Mouse (Mus musculus) CH12.LX (cell line): Measurements from ENCODE around the gene Mef2d. TPM values are rescaled to one million over a fixed set of nuclear protein-coding genes. Genes with fewer than 3 reads are reported as not detected.

Experiments
- DNase-seq: peaks from one replicate; pipeline ENCODE4 v3.0.0-alpha.2; 2013; ENCODE audit errors: extremely low read depth
- H3K27ac ChIP-seq: 2 replicates; pipeline ENCODE4 v1.5.1; 2012; ENCODE audit warnings: low read depth, mild to moderate bottlenecking, control low read depth, moderate library complexity; ENCODE audit not compliant: insufficient read depth
- H3K27me3 ChIP-seq: replicated peaks from 2 replicates; pipeline ENCODE3; 2012; ENCODE audit warnings: inconsistent platforms
- H3K36me3 ChIP-seq, 2 experiments: replicated peaks in 1 of 2; 2 replicates each; pipeline versions ENCODE3 to v1.6.1; 2012; ENCODE audit warnings: inconsistent platforms in 1 of 2, low read length in 1 of 2, mild to moderate bottlenecking in 1 of 2, mixed read lengths in 1 of 2, moderate library complexity in 1 of 2; ENCODE audit not compliant: control insufficient read depth in 1 of 2, insufficient read depth in 1 of 2
- H3K4me1 ChIP-seq, 2 experiments: 2 replicates each; pipeline ENCODE4 v1.6.1; 2012; ENCODE audit warnings: inconsistent platforms in 1 of 2, moderate library complexity in 1 of 2; ENCODE audit not compliant: insufficient read depth in 2 of 2, control insufficient read depth in 1 of 2
- H3K4me2 ChIP-seq: 2 replicates; pipeline ENCODE4 v1.6.1; 2012; ENCODE audit warnings: low read depth, mild to moderate bottlenecking, control low read depth; ENCODE audit not compliant: poor library complexity, insufficient read depth, severe bottlenecking
- H3K4me3 ChIP-seq, 3 experiments: fragments of 150-350 bp in 1 of 3; sonication (generic) in 1 of 3; replicated peaks in 1 of 3; 2 replicates each; pipeline versions ENCODE3 to v1.5.1; 2011 to 2012; ENCODE audit warnings: low read depth in 2 of 3, low read length in 2 of 3, mild to moderate bottlenecking in 2 of 3, moderate library complexity in 2 of 3, control low read depth in 1 of 3, improper control_type of control experiment in 1 of 3, inconsistent platforms in 1 of 3, mixed read lengths in 1 of 3; ENCODE audit not compliant: poor library complexity in 1 of 3
- H3K79me2 ChIP-seq: replicated peaks from 2 replicates; pipeline ENCODE4 v1.6.1; 2012; ENCODE audit warnings: mild to moderate bottlenecking, moderate library complexity; ENCODE audit not compliant: control insufficient read depth, poor library complexity, insufficient read depth, severe bottlenecking; ENCODE audit errors: extremely low read depth
- H3K9ac ChIP-seq: 2 replicates; pipeline ENCODE4 v1.6.1; 2012; ENCODE audit warnings: low read depth, mild to moderate bottlenecking, control low read depth, moderate library complexity; ENCODE audit not compliant: insufficient read depth
- H3K9me3 ChIP-seq: replicated peaks from 2 replicates; pipeline ENCODE3; 2012; ENCODE audit warnings: low read length, inconsistent platforms, mixed read lengths
- CHD2 ChIP-seq: IDR thresholded peaks from 2 replicates; pipeline ENCODE4 v1.6.1; 2011; ENCODE audit warnings: low read length, improper control_type of control experiment
- E2F4 ChIP-seq: IDR thresholded peaks from 2 replicates; pipeline ENCODE4 v1.6.1; 2011; ENCODE audit warnings: low read depth, low read length, improper control_type of control experiment; ENCODE audit not compliant: insufficient replicate concordance
- ELF1 ChIP-seq: IDR thresholded peaks from 2 replicates; pipeline ENCODE4 v1.6.1; 2014; ENCODE audit warnings: low read depth, mild to moderate bottlenecking, inconsistent platforms, low read length, improper control_type of control experiment
- GABPA ChIP-seq: IDR thresholded peaks from 2 replicates; pipeline ENCODE4 v1.6.1; 2012; ENCODE audit warnings: low read depth, low read length, improper control_type of control experiment, inconsistent platforms; ENCODE audit not compliant: insufficient replicate concordance
- HCFC1 ChIP-seq: IDR thresholded peaks from 2 replicates; pipeline ENCODE4 v1.6.1; 2012; ENCODE audit warnings: low read depth, mild to moderate bottlenecking, inconsistent platforms, low read length, improper control_type of control experiment
- JUN ChIP-seq: IDR thresholded peaks from 2 replicates; pipeline ENCODE4 v1.6.1; 2011; ENCODE audit warnings: low read depth, mild to moderate bottlenecking, low read length, improper control_type of control experiment, moderate library complexity; ENCODE audit not compliant: insufficient read depth
- JUND ChIP-seq: conservative IDR thresholded peaks from 2 replicates; pipeline ENCODE4 v1.6.1; 2011; ENCODE audit warnings: low read depth, low read length, improper control_type of control experiment
- MAFK ChIP-seq: IDR thresholded peaks from 2 replicates; pipeline ENCODE4 v1.6.1; 2011; ENCODE audit warnings: low read length, improper control_type of control experiment; ENCODE audit not compliant: insufficient replicate concordance
- MAZ ChIP-seq: IDR thresholded peaks from 2 replicates; pipeline ENCODE4 v1.6.1; 2012; ENCODE audit warnings: low read depth, mild to moderate bottlenecking, inconsistent platforms, low read length, improper control_type of control experiment, moderate library complexity
- MXI1 ChIP-seq: IDR thresholded peaks from 2 replicates; pipeline ENCODE4 v1.6.1; 2011; ENCODE audit warnings: mild to moderate bottlenecking, low read depth, low read length, improper control_type of control experiment
- MYC ChIP-seq: IDR thresholded peaks from 2 replicates; pipeline ENCODE4 v1.6.1; 2011; ENCODE audit warnings: low read depth, mild to moderate bottlenecking, improper control_type of control experiment, low read length
- NELFE ChIP-seq: IDR thresholded peaks from 2 replicates; pipeline ENCODE4 v1.6.1; 2011; ENCODE audit warnings: low read depth, low read length, improper control_type of control experiment
- PAX5 ChIP-seq: IDR thresholded peaks from 2 replicates; pipeline ENCODE4 v1.6.1; 2012; ENCODE audit warnings: low read length, inconsistent platforms, mixed read lengths
- POLR2AphosphoS2 ChIP-seq: IDR thresholded peaks from 2 replicates; pipeline ENCODE4 v1.6.1; 2011; ENCODE audit warnings: low read depth, low read length, improper control_type of control experiment
- RAD21 ChIP-seq: IDR thresholded peaks from 2 replicates; pipeline ENCODE4 v1.6.1; 2011; ENCODE audit warnings: low read depth, mild to moderate bottlenecking, low read length, improper control_type of control experiment, moderate library complexity
- SMC3 ChIP-seq: IDR thresholded peaks from 2 replicates; pipeline ENCODE4 v1.6.1; 2011; ENCODE audit warnings: low read depth, low read length, improper control_type of control experiment
- UBTF ChIP-seq: IDR thresholded peaks from 2 replicates; pipeline ENCODE4 v1.6.1; 2012; ENCODE audit warnings: low read depth, mild to moderate bottlenecking, inconsistent platforms, low read length, improper control_type of control experiment, moderate library complexity
- USF2 ChIP-seq: conservative IDR thresholded peaks from 2 replicates; pipeline ENCODE4 v1.6.1; 2011; ENCODE audit warnings: low read depth, low read length, improper control_type of control experiment
- ZC3H11A ChIP-seq: IDR thresholded peaks from 2 replicates; pipeline ENCODE4 v1.6.1; 2012; ENCODE audit warnings: low read depth, mild to moderate bottlenecking, inconsistent platforms, low read length, improper control_type of control experiment
- ZMIZ1 ChIP-seq: IDR thresholded peaks from 2 replicates; pipeline ENCODE4 v1.6.1; 2012; ENCODE audit warnings: low read depth, mild to moderate bottlenecking, inconsistent platforms, low read length, improper control_type of control experiment
- ZNF384 ChIP-seq: IDR thresholded peaks from 2 replicates; pipeline ENCODE4 v1.6.1; 2012; ENCODE audit warnings: low read depth, low read length, improper control_type of control experiment, inconsistent platforms
- dilution Hi-C: fragments of 300-500 bp; cut with MboI; formaldehyde crosslinking; loops from 2 replicates; pipeline ENCODE4 v1.14.3; 2020; ENCODE audit warnings: low sequenced_read_pairs; ENCODE audit not compliant: extremely low pct_unique_long_range_greater_than_20kb, extremely low pct_ligation_motif_present
- in situ Hi-C: fragments of 300-500 bp; cut with MboI; formaldehyde crosslinking; loops from 3 replicates; pipeline ENCODE4 v1.14.3; 2019; ENCODE audit warnings: low sequenced_read_pairs, low pct_ligation_motif_present, low pct_unique_long_range_greater_than_20kb, mixed read lengths
- polyA plus RNA-seq: library from polyadenylated mRNA; unstranded; fragments of >175 nt; gene quantifications from 2 replicates; pipeline ENCODE4 v1.2.1, GENCODE M21; 2012; ENCODE audit warnings: low read depth; ENCODE audit not compliant: insufficient read length
- total RNA-seq, 2 experiments: library from RNA; depleted of rRNA; stranded (reverse); fragments of 300-350 nt in 1 of 2; fragments of >200 nt in 1 of 2; gene quantifications; 2 replicates each; pipeline ENCODE4 v1.2.3; 2012 to 2014

The Mef2d gene
- total and polyA plus RNA-seq, 3 experiments = 4.8 to 75.8 (median 10.9) TPM

GRCm38 (mm10) chr3:88200161-88200971 lies 58.2 kb downstream of the Mef2d start:
- H3K9me3 ChIP-seq = peaks cover 7% of the 10 kb centered on the region
- no peaks in the 10 kb centered on the region for H3K36me3 ChIP-seq
- H3K79me2 ChIP-seq = no peaks in the 10 kb centered on the region
- TF ChIP-seq ZMIZ1 = no peak
- H3K27ac ChIP-seq = no peak overlapping the region
- dilution Hi-C loops = no loop called here
- peaks cover 90% of the 10 kb centered on the region for H3K27me3 ChIP-seq
- no peak for DNase-seq
- H3K4me3 ChIP-seq = no peak overlapping the region
- H3K9ac ChIP-seq = no peak overlapping the region
- H3K4me2 ChIP-seq = no peak overlapping the region
- no peaks in the 10 kb centered on the region for H3K4me1 ChIP-seq
- in situ Hi-C loops = no loop called here

DNA sequence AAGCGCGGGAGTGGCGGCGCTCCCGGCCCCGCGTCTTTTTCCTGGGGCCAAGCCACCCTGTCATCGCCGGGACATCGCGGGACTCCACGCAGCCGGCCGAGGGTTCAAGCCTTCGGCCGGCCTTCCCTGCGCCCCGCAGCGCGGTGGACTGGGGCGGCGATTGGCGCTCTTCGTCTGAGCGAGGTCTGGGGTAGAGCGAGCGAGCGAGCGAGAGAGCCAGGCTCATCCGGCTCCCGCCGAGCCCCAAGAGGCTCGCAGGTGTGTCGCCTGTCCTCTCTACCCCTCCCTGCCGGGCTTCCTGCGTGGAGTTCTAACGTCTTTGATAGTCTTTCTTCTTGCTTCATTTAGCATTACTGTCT lies 58.8 kb downstream of the Mef2d start:
- H3K9me3 ChIP-seq = peaks cover 7% of the 10 kb centered on the region
- no peak overlapping the region for H3K27ac ChIP-seq
- no peaks in the 10 kb centered on the region for H3K36me3 ChIP-seq
- no peak overlapping the region for H3K9ac ChIP-seq
- peaks cover 90% of the 10 kb centered on the region for H3K27me3 ChIP-seq
- TF ChIP-seq ZNF384 = no peak
- TF ChIP-seq MYC = no peak
- TF ChIP-seq SMC3 = no peak
- no peak for TF ChIP-seq E2F4
- dilution Hi-C loops = no loop called here
- no peak for DNase-seq
- no peaks in the 10 kb centered on the region for H3K79me2 ChIP-seq
- no peak overlapping the region for H3K4me2 ChIP-seq
- in situ Hi-C loops = no loop called here
- no peak overlapping the region for H3K4me3 ChIP-seq
- no peaks in the 10 kb centered on the region for H3K4me1 ChIP-seq

- Histone ChIP-seq H3K79me2 (no peaks in the 10 kb centered on the region), H3K9me3 (peaks cover 7% of the 10 kb centered on the region), H3K27me3 (peaks cover 92% of the 10 kb centered on the region), H3K4me3 (no peak overlapping the region), H3K4me1 (no peaks in the 10 kb centered on the region), H3K27ac (no peak overlapping the region), H3K36me3 (no peaks in the 10 kb centered on the region), H3K4me2 (no peak overlapping the region), H3K9ac (no peak overlapping the region)
- no peak for TF ChIP-seq NELFE
- TF ChIP-seq CHD2 = no peak
- TF ChIP-seq MAFK = no peak
- TF ChIP-seq MYC = no peak
- no peak for TF ChIP-seq PAX5
- TF ChIP-seq HCFC1 = no peak
- TF ChIP-seq MXI1 = no peak
- TF ChIP-seq JUN = no peak
- TF ChIP-seq JUND = no peak
- no peak for TF ChIP-seq MAZ
- TF ChIP-seq RAD21 = no peak
- TF ChIP-seq USF2 = no peak
- no peak for TF ChIP-seq ELF1
- no peak for TF ChIP-seq SMC3
- no peak for TF ChIP-seq GABPA
- no peak for TF ChIP-seq E2F4
- no peak for TF ChIP-seq UBTF
- TF ChIP-seq ZMIZ1 = no peak
- TF ChIP-seq POLR2AphosphoS2 = no peak
- no peak for TF ChIP-seq ZC3H11A
- no peak for DNase-seq
- in situ Hi-C loops (no loop called here), dilution Hi-C loops (no loop called here)
Measured at GRCm38 (mm10) chr3:88201640-88202039, 59.5 kb downstream of the Mef2d start.
